Mouse (Mus musculus) erythroblast, adult 5-6 weeks (primary cell): ENCODE measurements around the gene Baz2b. TPM values are rescaled to one million over a fixed set of nuclear protein-coding genes. Genes with fewer than 3 reads are reported as not detected.

Experiments used
- ATAC-seq: replicated peaks from 2 replicates; pipeline ENCODE4 v1.8.0; 2016; ENCODE audit warnings: moderate number of reproducible peaks, mild to moderate bottlenecking, moderate TSS enrichment, inconsistent platforms; ENCODE audit not compliant: poor library complexity, low FRiP score, severe bottlenecking
- total RNA-seq, 2 experiments: library from RNA; stranded (forward) in 1 of 2; stranded (reverse) in 1 of 2; fragments of 150-400 nt in 1 of 2; fragments of 200-764, 138-1000 nt in 1 of 2; gene quantifications; 2 replicates each; pipeline versions ENCODE4 v1.2.3 to v1.2.4; 2015 to 2017; ENCODE audit warnings: low replicate concordance in 2 of 2

The Baz2b gene
- total RNA-seq, 2 experiments from 2014 or later = 59.8 to 116 TPM

- ATAC-seq = no peak
Measured at GRCm38 (mm10) chr2:60026554-60026953, 183.1 kb downstream of the Baz2b start.

GRCm38 (mm10) chr2:60023777-60024176 is 185.9 kb downstream of the Baz2b start:
- ATAC-seq = no peak

- ATAC-seq = no peak
Measured at GRCm38 (mm10) chr2:60021556-60021955, 188.1 kb downstream of the Baz2b start.

GRCm38 (mm10) chr2:60021138-60021537 is 188.5 kb downstream of the Baz2b start:
- ATAC-seq = no peak

- ATAC-seq = no peak
Measured at GRCm38 (mm10) chr2:60019546-60020250, 189.9 kb downstream of the Baz2b start.

GRCm38 (mm10) chr2:60018875-60019501 is 190.7 kb downstream of the Baz2b start:
- no peak for ATAC-seq

GRCm38 (mm10) chr2:60011526-60011925 is 198.1 kb downstream of the Baz2b start:
- ATAC-seq = no peak

GRCm38 (mm10) chr2:60003665-60004045 is 206.0 kb downstream of the Baz2b start:
- ATAC-seq = no peak

GRCm38 (mm10) chr2:60003038-60003664 is 206.5 kb downstream of the Baz2b start:
- no peak for ATAC-seq

- ATAC-seq = no peak
Measured at GRCm38 (mm10) chr2:60000268-60000667, 209.4 kb downstream of the Baz2b start.

- ATAC-seq = no peak
Measured at GRCm38 (mm10) chr2:59997479-59998228, 212.0 kb downstream of the Baz2b start.

- ATAC-seq = no peak
Measured at GRCm38 (mm10) chr2:59996911-59997310, 212.7 kb downstream of the Baz2b start.

GRCm38 (mm10) chr2:59993190-59993535 is 216.5 kb downstream of the Baz2b start:
- no peak for ATAC-seq

- no peak for ATAC-seq
Measured at GRCm38 (mm10) chr2:59992488-59993189, 217.0 kb downstream of the Baz2b start.

- ATAC-seq = no peak
Measured at GRCm38 (mm10) chr2:59991775-59992174, 217.9 kb downstream of the Baz2b start.

GRCm38 (mm10) chr2:59987521-59987920 is 222.1 kb downstream of the Baz2b start:
- no peak for ATAC-seq

GRCm38 (mm10) chr2:59979488-59980220 is 230.0 kb downstream of the Baz2b start:
- no peak for ATAC-seq

- no peak for ATAC-seq
Measured at GRCm38 (mm10) chr2:59976680-59977079, 233.0 kb downstream of the Baz2b start.

GRCm38 (mm10) chr2:59975772-59976171 is 233.9 kb downstream of the Baz2b start:
- no peak for ATAC-seq
